Mouse (Mus musculus) bone marrow macrophage, adult 2 months (primary cell): Measurements from ENCODE around the gene Zfp628. TPM values are rescaled to one million over a fixed set of nuclear protein-coding genes. Genes with fewer than 3 reads are reported as not detected.
A peak's percentile ranks its signal among the peaks of the same experiment; 100 is the strongest.

Source experiments
- H3K27ac ChIP-seq: 2 replicates; pipeline ENCODE4 v1.5.1; 2012; ENCODE audit warnings: low read depth, low read length; ENCODE audit not compliant: insufficient read depth
- H3K4me1 ChIP-seq: 2 replicates; pipeline ENCODE4 v1.6.1; 2012; ENCODE audit warnings: low read length; ENCODE audit not compliant: control insufficient read depth, insufficient read depth
- H3K4me3 ChIP-seq: 2 replicates; pipeline ENCODE4 v1.5.1; 2012; ENCODE audit warnings: mild to moderate bottlenecking, low read length, moderate library complexity; ENCODE audit not compliant: insufficient read depth
- CTCF ChIP-seq: IDR thresholded peaks from 2 replicates; pipeline ENCODE4 v1.5.1; 2012; ENCODE audit warnings: low read depth, mild to moderate bottlenecking, low read length, moderate library complexity
- POLR2A ChIP-seq: IDR thresholded peaks from 2 replicates; pipeline ENCODE4 v1.6.1; 2012; ENCODE audit warnings: mild to moderate bottlenecking, low read depth, low read length, borderline replicate concordance
- polyA plus RNA-seq: library from polyadenylated mRNA; stranded (reverse); fragments of >200 nt; gene quantifications from 2 replicates; pipeline ENCODE4 v1.2.4, GENCODE M21; 2012; ENCODE audit not compliant: missing spikeins, insufficient read depth, insufficient read length

Zfp628 gene
- polyA plus RNA-seq, 1 experiment = 8.7 TPM

DNA sequence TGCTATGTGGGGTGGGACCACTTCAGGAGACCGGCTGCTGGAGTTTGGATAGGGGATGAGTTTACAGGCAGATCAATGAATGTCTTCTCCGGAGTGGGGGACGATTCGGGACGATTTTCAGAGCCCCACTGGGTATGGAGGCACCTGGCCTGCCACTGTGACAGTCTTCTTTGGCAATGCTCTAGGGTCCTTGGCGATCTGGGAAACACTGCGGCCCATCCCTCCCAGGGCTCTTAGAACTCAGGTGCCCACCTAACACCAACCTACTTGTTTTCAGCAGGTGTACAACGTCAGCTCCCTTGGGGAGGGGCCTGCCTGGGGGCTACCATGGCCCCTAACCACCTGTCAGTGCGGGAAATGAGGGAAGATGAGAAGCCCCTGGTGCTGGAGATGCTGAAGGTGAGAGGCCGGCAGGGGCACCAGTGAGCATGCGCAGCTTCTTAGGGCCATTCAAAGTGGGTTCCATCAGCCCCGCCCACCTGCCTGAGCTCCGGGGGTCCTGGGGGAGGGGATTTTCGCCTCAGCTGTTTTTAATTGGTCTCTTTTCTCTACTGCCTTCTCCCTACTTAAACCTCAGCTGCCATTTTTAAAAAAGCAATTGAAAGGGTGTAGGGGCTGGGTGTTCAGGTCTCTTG lies 8.0 kb downstream of the Zfp628 start:
- Histone ChIP-seq H3K4me1 (peaks cover 27% of the 10 kb centered on the region), H3K4me3 (no peak overlapping the region), H3K27ac (no peak overlapping the region)
- TF ChIP-seq POLR2A (no peak), CTCF (no peak)

DNA sequence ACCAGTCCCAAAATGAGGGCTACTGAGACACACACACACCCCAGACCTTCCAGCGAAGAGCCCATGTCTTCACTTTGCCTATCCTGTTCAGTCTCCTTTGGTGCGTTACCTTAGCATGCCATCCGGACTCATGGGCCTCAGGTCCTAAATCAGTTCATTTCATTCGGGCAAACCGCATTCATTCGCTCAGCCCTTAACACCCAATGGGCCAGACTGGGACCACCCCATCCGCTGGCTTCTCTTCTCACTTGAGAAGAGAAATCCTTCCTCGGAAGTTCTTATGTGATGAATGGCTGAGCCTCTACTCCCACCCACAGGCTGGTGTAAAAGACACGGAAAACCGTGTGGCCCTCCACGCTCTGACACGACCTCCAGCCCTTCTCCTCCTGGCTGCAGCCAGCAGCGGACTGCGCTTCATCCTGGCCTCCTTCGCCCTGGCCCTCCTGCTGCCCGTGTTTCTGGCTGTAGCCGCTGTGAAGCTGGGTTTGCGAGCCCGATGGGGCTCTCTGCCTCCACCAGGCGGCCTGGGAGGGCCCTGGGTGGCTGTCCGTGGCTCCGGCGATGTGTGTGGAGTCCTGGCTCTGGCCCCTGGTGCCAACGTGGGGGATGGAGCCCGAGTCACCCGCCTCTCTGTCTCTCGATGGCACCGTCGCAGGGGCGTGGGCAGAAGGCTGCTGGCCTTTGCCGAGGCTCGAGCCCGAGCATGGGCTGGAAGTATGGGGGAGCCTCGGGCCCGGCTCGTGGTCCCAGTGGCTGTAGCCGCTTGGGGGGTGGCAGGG lies 8.8 kb downstream of the Zfp628 start:
- H3K4me3 ChIP-seq = no peak overlapping the region
- no peak overlapping the region for H3K27ac ChIP-seq
- TF ChIP-seq CTCF (no peak), POLR2A (no peak)
- peaks cover 27% of the 10 kb centered on the region for H3K4me1 ChIP-seq

DNA sequence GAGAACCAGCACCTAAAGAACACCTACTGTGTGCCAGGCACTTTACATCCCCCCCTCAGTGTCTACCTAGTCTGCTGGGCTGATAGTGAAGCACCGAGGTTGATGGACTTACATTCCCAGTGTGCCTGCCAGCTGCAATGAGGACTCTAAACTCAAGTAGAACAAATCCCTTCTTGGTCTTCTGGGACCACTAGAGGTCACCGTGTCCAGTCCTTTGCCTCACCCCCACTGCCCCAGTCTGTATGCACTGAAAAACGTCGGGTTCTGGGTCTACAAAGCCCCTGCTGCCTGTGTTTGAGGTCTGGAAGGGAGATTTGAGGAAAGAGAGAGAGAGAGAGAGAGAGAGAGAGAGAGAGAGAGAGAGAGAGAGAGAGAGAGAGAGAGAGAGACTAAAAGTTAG lies 9.5 kb downstream of the Zfp628 start:
- TF ChIP-seq POLR2A = no peak
- TF ChIP-seq CTCF = no peak
- H3K4me1 ChIP-seq = peaks cover 27% of the 10 kb centered on the region
- peak overlapping the region; percentile 15; the same call in 1 of the 2 replicates for H3K27ac ChIP-seq
- H3K4me3 ChIP-seq = no peak overlapping the region

DNA sequence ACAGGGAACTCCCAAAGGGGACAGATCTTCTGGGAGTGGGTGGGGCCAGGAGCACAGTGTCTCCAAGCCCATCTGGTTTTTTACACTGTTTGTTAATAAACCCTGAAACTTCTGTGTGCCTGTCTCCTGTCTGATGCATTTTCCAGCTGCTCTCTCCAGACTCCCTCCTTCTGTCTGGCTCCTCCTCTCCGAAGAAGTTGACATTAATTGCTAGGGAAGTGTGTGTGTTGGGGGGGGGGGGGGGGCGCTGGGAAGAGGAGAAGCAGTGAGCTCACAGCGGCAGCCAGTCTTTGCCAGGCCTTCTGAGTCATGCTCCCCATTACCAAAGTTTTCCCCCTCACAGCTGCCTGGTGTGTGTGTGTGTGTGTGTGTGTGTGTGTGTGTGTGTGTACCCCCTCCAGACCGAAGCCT lies 9.9 kb downstream of the Zfp628 start:
- Histone ChIP-seq H3K27ac (peak overlapping the region; percentile 82), H3K4me1 (peaks cover 27% of the 10 kb centered on the region), H3K4me3 (peak overlapping the region; percentile 33)
- TF ChIP-seq POLR2A (no peak), CTCF (no peak)

DNA sequence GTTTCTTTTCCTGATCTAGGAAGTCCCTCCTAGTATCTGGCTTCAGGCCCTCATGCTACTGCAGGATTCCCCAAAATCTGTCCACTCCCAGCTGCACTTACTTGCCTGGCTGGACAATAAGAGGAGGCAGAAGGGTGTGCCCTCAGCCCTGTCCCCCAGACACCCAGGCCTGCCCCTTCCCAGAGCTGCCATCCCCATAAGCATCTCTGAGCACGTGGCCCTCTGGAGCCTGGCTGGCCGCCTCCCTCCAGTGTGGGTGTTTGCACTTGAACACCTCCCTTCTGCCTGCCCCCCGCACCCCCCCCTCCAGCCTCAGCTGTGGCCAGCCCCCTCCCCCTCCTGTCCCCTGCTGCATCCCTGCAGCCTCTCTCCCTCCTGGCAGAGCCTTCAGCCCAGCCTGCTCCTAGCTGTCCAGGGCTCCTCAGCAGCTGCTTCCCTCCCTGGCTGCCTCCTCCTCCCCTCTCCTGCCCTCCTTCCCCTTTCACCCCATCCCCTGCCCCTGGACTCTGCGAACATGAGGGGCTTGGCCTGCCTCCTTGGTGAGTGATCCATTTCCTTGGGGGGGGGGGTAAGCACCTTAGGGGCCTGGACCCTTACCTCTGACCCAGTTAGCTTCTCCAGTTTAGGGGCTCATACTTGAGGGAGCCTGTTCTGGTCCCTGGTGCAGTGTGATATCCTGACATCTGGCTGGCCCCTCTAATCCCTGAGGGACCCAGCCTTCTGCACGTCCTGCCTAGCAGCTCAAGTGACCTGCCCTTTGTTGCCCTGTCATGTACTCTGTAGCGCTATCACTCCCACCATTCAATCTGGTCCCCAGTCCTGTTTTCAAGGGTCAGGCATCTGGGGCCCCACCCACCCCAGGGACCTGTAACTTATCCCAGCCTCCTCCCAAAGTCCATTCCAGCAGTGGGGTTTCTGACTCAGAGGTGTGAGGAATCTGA lies 10.7 kb downstream of the Zfp628 start, which contains the start of gene Ssc5d:
Gene Ssc5d (plus strand): TSS at position 345 of the 941 bp plus-strand sequence.
- Histone ChIP-seq H3K27ac (peak within 1 kb of the TSS; percentile 82), H3K4me1 (peaks cover 27% of the 10 kb centered on the region), H3K4me3 (peak within 1 kb of the TSS; percentile 33)
- no peak for TF ChIP-seq POLR2A
- TF ChIP-seq CTCF = no peak

DNA sequence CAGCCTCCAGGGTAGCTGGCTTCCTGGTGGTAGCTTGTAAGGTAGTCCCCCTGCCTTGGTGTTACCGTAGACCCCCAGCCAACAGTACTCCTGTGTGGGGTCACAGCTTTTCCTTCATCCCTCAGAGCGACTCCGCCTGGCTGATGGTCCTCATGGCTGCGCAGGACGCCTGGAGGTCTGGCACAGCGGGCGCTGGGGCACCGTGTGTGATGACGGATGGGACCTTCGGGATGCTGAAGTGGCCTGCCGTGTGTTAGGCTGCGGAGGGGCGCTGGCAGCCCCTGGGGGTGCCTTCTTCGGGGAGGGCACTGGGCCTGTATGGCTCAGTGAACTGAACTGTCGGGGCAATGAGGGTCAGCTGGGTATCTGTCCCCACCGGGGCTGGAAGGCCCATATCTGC lies 11.8 kb downstream of the Zfp628 start:
- Histone ChIP-seq H3K4me1 (peaks cover 19% of the 10 kb centered on the region), H3K27ac (no peak overlapping the region), H3K4me3 (no peak overlapping the region)
- TF ChIP-seq POLR2A = no peak
- no peak for TF ChIP-seq CTCF

DNA sequence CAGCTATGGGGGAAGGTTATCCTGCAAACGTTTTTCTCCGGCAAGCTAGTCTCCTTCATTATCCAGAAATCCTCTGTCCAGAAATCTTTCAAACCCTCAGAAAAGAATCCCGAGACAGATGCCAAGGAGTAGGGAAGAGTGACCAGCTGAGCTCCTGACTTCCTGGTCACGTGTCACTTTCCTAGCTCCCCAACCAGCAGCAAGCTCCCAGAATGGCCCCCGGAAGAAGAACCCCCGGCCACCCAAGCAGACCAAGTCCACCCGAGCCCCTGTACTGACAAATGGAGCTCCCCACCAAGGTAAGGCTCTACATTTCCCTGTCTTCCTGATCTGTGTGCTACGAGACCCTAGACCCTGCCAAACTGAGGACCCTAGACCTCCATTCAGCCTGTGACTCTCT lies 12.7 kb downstream of the Zfp628 start:
- peaks cover 16% of the 10 kb centered on the region for H3K4me1 ChIP-seq
- H3K4me3 ChIP-seq = no peak overlapping the region
- TF ChIP-seq POLR2A = no peak
- no peak for TF ChIP-seq CTCF
- no peak overlapping the region for H3K27ac ChIP-seq

DNA sequence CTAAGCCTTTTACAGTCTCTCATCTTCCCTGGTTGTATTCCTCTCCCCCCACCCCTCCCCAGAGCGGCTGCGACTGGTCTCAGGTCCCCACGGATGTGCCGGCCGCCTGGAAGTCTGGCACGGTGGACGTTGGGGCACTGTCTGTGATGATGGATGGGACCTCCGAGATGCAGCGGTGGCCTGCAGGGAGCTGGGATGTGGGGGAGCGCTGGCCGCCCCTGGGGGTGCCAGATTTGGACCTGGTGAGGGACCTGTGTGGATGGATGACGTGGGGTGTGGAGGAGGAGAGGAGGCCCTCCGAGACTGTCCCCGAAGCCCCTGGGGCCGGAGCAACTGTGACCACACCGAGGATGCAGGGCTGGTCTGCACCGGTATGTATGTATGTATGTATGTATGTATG lies 13.3 kb downstream of the Zfp628 start:
- TF ChIP-seq CTCF (no peak), POLR2A (no peak)
- Histone ChIP-seq H3K4me1 (peaks cover 16% of the 10 kb centered on the region), H3K4me3 (no peak overlapping the region), H3K27ac (no peak overlapping the region)

DNA sequence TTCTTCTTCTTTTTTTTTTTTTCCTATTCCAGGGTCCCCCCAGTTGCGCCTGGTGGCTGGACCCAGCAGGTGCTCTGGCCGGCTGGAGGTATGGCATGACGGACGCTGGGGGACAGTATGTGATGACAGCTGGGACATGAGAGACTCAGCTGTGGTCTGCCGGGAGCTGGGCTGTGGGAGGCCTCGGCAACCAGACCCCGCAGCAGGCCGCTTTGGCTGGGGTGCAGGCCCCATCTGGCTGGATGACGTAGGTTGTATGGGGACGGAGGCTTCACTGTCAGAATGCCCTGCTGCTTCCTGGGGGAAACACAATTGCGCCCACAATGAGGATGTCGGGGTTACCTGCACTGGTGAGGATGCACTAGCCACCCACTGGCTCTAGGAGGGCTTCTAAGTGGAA lies 18.1 kb downstream of the Zfp628 start:
- Histone ChIP-seq H3K4me1 (no peaks in the 10 kb centered on the region), H3K27ac (no peak overlapping the region), H3K4me3 (no peak overlapping the region)
- no peak for TF ChIP-seq CTCF
- no peak for TF ChIP-seq POLR2A
